Mouse (Mus musculus) v-Abl transformed pro-B cells (cell line): ENCODE data around the gene Myo9a.

ENCODE experiments used
- in situ Hi-C, 2 experiments: fragments of 400-800 bp; cut with MboI; formaldehyde crosslinking; loops; one replicate each; pipeline ENCODE4 v1.15.1; 2025; ENCODE audit not compliant: unreplicated experiment in 2 of 2

The Myo9a gene

DNA sequence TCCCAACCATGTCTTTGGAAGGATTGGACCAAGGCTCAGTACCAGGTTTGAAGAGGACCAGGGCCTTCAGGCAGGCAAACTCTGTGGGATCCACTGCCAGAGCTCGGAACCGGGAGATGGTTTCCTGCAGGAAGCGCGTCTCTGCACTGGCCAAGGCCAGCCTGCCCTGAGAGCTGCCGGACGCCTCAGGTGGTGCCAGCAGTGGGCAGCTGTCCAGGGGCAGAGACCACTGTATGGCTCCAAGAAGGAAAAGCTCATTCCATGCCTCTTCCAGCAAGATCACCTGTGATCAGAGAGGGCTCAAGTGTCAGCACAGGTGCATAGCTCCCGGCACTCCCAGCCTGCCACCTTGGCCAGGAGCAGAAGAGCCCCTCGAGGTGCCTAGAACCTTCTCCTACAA lies 196.6 kb downstream of the Myo9a start:
- in situ Hi-C loops, result no loop called here

DNA sequence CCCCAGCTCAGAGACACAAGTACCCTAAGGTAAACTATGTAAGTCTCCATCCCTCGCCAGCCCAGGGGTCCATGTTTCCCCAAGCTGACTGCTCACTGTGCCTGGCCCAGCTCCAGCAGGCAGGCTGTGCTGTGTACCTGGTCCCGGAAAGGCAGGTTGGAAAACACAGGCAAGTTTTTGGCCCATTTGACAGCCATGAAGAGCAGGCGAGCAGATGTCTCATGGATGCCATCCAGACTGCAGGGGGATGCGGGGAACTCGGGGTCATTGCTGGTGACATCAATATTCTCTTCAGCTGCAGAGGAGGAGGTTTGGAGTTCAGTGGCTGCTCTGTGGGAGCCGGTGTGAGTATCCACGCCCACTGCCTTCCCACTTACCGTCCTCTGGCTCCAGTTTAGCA lies 197.5 kb downstream of the Myo9a start:
- in situ Hi-C loops, result no loop called here

DNA sequence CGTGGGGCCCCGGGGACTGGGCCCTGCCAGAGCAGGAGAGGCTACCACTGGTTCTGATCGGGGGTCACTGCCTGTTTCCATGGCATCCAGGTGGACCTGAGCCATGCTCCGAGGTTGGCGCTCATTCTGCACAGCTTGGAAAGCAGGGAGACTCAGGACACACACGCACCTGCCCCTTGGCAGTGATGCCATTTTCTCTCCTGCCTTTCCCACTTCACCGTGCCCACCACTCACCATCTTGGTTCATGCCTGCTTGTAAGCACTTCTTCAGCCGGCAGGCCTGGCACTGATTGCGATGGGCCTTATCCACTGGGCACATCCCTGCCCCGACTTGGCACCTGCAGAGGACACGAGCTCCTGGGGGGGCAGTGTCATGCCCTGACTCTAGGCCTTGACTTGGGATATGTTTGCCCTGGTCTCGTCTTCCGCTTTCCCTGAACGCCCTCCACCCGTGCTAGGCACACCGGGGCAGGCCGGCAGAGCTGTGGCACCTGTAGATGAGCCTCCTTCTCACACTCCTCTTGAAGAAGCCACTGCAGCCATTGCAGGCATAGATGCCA lies 198.1 kb downstream of the Myo9a start:
- in situ Hi-C loops, result no loop called here

DNA sequence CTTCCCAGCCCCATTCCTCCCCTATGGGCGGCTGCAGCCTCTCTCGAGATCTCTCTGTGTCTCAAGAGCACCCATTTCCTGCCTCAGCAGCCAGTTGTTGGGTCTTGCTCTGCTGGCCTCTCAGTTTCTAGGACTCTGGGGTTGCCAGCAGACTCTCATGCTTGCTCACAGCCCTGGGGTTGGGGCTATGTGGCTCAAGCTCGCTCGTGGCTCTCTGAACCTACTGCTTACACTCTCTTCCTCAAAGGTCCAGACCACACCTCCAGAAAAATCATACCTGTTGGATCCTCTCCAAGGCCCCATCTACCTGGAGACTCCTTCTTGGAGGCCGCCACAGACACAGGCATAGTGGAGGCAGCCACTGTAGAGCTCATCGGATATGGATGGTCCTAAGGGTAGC lies 198.8 kb downstream of the Myo9a start:
- in situ Hi-C loops, result no loop called here

DNA sequence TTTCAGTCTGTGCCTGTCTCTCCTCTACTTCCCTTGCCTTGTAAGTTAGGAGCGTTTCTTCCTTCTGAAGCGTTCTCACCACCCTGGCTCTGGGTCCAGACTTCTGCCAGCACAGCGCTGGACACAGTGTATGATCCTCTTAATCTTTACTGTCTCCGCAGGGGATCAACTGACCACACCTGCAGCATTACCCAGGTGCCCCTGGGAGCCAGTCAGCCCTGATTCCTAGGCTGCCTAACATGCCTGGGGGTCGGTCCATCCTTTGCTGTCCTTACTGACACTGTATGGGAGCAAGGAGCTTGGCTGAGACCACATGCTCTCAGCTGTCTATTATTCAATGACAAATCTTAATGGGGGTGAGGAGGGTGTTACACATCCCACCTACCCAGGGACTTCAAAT lies 199.3 kb downstream of the Myo9a start:
- in situ Hi-C loops, result loop anchor here (25.0 kb wide), 4 partner anchors 363 to 1962 kb away; partner anchors contain the start of genes Celf6 (in 1 of the 2) and Rplp1 (in 1 of the 2)

DNA sequence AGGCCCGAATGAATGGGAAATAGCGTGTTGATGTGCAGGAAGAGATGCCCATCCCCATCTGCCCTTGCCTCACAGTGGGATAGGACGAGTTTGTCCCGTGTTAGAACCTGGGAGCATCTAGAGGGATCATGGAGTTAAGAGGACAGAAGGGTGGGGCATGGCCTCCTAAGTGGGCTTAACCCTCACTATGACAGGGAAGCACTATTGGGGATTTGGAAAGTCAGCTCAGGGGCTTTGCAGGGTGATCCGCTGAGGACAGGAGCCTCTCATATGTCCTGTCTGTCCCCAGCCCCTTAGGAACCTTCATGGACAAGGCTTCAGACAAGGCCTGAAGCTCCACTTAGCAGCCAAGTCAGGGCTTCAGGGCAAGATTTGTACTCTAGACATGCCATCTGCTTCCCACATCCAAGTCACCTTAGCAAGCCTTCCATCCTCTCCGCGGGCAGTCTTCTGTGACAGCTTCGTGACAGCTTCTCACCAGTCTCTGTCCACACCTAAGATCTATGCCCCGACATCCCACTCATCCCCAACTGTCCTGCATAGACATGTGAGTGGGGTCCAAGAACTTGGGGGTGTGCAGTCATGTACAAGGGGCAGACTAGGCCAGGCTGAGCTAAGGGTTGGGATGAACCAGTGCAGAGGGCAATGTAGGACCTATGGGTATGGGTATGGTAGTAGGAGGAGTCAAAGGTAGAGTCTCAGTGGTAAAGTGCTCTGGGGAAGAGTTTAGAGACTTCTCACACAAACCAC lies 200.5 kb downstream of the Myo9a start:
- in situ Hi-C loops, result loop anchor here (25.0 kb wide), 4 partner anchors 364 to 1961 kb away; partner anchors contain the start of genes Celf6 (in 1 of the 2) and Rplp1 (in 1 of the 2)

DNA sequence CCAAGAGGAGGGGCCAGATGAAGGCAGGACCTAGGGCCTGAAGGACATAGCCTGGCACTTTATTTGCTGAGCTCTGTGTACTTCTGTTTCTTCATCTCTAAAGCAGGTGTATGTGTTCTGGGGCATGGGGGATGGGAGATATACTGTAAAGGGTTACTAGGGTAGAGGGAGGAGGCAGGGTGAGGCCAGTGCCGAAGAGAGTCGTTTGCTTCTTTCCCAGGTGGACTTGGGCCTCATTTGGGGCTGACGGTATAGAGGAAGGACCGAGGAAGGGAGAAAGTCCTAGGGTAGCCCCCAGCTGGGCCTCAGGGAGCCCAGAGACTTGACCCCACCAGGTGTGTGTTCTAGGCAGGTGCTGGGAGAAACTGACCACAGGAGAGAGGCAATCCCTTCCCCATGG lies 201.2 kb downstream of the Myo9a start:
- in situ Hi-C loops, result loop anchor here (25.0 kb wide), 4 partner anchors 365 to 1960 kb away; partner anchors contain the start of genes Celf6 (in 1 of the 2) and Rplp1 (in 1 of the 2)

DNA sequence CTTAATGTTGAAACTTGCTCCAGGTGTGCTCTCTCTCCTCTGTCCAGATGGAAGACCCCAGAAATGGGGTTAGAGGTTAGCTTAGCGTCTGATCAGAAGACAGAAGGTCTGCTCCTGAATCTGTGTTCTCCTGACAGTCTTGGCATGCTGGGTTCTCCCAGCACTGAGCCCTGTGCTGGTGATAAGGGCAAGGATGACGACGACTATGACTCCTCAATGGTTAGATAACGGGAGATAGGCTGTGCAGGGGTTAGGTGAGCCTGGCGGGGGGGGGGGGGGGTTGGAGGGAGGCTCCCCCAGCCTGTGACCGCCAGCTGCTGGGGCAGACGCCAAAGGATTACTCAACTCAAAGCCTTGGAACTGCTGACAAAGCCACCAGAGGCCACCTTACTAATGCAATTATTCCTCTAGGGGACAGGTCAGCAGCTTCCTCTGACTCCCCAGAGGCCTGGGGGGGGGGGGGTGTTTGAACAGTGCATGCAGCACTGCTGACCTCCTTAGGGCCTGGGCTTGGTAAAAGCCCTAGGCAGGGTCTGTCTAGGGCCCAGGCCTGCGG lies 201.9 kb downstream of the Myo9a start:
- in situ Hi-C loops, result loop anchor here (25.0 kb wide), 4 partner anchors 365 to 1960 kb away; partner anchors contain the start of genes Celf6 (in 1 of the 2) and Rplp1 (in 1 of the 2)

DNA sequence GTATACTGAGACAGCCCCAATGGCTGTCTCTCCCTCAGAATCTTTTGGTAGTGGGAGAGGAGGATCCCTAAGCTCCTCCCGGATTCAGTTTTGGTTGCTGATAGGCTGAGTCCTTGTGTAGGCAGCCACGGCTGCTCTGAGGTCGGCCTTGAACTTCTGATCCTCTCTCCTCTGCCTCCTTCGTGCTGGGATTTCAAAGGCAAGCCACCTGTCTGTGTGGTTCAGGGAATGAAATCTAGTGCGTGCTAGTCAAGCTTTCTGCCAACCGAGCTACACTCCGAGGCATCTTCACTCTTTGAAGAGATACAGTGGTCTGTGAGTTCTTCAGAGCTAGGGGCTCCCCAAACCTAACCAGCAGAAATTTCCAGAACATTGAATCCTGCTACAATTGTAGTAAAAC lies 202.9 kb downstream of the Myo9a start:
- in situ Hi-C loops, result loop anchor here (25.0 kb wide), 4 partner anchors 366 to 1959 kb away; partner anchors contain the start of genes Celf6 (in 1 of the 2) and Rplp1 (in 1 of the 2)

DNA sequence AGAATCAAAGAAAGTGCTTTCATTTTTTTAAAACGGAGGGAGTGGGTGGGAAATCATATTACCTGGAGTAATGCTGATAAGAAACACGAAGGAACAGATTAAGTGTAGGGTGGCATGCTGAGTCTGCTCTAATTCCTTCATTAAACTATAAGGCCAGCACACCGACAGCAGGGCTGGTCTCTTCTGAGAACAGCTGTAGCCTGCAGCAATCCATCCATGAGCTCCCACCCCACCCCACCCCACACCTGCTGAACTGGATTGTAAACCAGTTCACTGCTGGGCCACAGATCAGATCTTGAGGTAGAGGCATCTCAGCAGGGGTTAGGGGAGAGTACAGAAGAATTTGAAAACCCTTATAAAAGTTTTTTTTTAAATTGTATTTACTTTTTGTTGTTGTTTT lies 204.5 kb downstream of the Myo9a start:
- in situ Hi-C loops, result loop anchor here (5.0 to 25.0 kb wide), 5 partner anchors 233 to 1957 kb away; partner anchors contain the start of genes Celf6 (in 1 of the 2) and Rplp1 (in 1 of the 2)

DNA sequence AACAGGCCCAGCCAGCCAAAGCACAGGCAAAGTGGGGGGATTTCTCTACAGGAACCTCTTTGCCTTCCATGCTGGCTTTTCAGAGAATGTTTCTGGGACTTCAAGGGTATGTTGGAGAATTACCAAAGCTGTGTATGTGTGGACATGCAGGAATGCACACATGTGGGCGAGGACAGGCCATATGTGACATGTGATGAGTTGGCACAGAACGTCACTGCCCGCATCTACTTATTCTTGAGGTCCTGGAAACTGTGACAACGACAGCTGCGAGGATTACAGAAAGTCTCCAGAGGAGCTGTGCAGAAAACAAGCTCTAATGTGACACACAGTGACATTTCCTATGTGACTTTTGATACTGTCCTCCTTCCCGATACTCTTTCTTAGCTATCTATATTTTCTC lies 205.0 kb downstream of the Myo9a start:
- in situ Hi-C loops, result loop anchor here (5.0 to 25.0 kb wide), 5 partner anchors 233 to 1957 kb away; partner anchors contain the start of genes Celf6 (in 1 of the 2) and Rplp1 (in 1 of the 2)

DNA sequence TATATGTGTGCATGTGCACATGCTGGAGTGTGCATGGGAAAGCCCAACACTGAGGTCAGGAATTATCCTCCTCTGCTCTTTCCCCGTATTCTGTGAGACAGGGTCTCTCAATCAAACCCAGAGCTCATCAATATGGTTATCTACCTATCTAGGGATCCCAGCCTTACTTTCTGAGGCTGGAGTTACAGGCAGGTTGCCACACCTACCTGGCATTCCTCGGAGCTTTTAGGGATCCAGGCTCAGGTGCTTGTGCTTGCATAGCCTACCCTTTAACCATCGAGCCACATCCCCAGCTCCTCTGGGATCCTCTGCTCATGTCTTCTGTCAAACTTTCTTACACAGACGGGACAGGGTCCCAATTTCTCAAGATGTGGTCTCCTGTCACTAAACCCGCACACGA lies 205.8 kb downstream of the Myo9a start:
- in situ Hi-C loops, result loop anchor here (5.0 to 25.0 kb wide), 5 partner anchors 234 to 1956 kb away; partner anchors contain the start of genes Celf6 (in 1 of the 2) and Rplp1 (in 1 of the 2)

DNA sequence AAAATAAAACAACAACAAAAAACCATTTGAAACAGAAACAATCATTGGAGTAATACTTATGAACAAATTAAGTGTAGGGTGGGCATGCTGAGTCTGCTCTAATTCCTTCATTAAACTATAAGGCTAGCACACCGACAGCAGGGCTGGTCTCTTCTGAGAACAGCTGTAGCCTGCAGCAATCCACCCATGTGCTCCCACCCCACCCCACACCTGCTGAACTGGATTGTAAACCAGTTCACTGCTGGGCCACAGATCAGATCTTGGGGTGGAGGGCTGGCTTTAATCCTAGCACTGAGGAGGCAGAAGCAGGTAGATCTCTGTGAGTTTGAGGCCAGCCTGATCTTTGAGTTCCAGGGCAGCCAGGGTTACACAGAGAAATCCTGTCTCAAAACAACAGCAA lies 207.4 kb downstream of the Myo9a start:
- in situ Hi-C loops, result loop anchor here (5.0 to 25.0 kb wide), 5 partner anchors 236 to 1954 kb away; partner anchors contain the start of genes Celf6 (in 1 of the 2) and Rplp1 (in 1 of the 2)

DNA sequence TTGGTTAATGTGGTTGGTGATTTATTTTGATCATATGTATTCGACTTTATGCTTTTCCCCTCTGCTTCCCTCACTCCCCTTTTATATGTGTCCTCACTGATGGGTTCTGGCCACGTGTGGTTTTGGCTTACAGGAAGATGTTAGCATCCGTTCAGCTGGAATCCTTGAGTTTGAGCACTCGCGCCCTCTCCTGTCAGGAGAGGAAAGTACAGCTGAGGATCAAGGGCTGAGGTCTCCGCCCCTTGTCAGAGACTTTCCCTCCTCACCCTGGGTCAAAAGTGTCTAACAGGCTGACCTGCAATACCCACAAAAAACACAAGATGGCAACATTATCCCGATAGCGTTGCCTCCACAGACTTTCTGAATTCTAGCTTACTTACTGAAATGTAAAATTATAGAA lies 208.6 kb downstream of the Myo9a start:
- in situ Hi-C loops, result loop anchor here (5.0 to 25.0 kb wide), 5 partner anchors 237 to 1953 kb away; partner anchors contain the start of genes Celf6 (in 1 of the 2) and Rplp1 (in 1 of the 2)

DNA sequence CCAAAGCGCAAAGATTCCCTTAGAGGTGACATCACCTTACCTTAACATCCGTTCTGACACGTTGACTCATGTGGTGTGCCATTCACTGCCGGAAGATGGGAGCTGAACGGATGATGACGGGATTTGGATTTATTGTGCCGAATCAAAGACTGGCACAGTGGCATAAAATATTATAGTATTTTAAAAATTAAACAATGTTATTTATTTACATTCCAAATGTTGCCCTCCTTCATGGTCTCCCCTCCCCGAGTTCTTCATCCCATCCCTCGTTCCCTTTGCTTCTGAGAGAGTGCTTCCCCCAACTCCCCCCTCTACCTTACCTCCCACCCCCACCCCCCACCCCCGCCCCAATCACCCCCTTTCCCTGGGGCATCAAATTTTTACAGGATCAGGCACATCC lies 209.9 kb downstream of the Myo9a start, which contains the start of gene Nr2e3:
Gene Nr2e3 (minus strand): TSS at position 101 of the 400 bp plus-strand sequence.
- in situ Hi-C loops, result loop anchor here (25.0 kb wide), 4 partner anchors 373 to 1952 kb away; partner anchors contain the start of genes Celf6 (in 1 of the 2) and Rplp1 (in 1 of the 2)

DNA sequence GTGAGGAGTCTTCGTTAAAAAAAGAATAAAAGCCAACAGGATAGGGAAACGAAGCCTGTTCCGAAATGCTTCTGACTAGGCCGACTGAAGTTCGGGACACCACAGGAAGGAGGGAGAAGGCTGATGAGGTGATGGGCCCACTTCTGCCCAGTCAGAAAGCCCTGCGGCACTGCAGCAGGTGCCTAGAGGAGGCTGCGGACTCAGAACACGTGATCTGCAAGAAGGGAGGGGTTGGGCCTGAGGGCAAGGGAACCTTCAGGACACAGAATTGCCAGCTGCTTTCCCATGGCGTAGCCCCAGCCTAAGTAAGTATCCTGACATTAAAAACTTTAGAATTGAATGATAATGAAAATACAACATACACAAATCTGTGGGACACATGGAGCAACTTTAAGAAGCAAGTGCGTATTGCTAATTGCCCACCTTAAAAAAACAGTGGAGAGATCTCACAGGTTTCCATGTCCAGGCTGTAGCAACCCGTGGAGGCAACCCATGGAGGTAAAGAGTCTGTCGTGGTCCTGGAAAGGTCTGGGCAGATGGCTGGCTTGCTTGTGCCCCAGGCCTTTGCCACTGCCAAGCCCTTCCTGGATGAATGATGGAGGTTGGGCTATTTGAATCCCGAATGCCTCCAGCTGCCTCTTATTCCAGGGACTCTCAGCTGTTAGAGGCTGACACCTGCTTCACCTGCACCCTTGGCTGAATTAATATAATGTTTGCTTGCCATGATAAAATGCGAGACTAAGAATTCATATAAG lies 210.7 kb downstream of the Myo9a start:
- in situ Hi-C loops, result loop anchor here (25.0 kb wide), 4 partner anchors 374 to 1951 kb away; partner anchors contain the start of genes Celf6 (in 1 of the 2) and Rplp1 (in 1 of the 2)

DNA sequence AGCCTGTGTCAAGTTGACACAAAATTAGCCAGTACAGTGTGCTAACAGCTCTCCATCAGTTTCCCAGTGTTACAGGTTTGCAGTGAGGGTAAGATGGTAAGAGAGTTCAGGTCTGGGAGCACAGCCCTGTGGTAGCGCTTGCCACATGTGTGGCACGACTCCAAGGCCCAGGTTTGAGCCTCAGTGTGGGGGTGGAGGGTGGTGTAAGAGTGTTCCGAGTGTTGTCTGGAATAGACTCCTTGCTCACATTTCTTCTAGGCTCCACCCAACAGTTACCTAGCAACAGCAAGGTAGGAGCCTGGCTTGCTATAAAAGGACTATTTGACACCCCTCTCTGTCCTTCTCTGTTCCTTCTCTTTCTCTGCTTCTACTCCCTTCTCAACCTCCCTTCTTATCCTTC lies 213.7 kb downstream of the Myo9a start:
- in situ Hi-C loops, result loop anchor here (25.0 kb wide), 4 partner anchors 377 to 1948 kb away; partner anchors contain the start of genes Celf6 (in 1 of the 2) and Rplp1 (in 1 of the 2)

DNA sequence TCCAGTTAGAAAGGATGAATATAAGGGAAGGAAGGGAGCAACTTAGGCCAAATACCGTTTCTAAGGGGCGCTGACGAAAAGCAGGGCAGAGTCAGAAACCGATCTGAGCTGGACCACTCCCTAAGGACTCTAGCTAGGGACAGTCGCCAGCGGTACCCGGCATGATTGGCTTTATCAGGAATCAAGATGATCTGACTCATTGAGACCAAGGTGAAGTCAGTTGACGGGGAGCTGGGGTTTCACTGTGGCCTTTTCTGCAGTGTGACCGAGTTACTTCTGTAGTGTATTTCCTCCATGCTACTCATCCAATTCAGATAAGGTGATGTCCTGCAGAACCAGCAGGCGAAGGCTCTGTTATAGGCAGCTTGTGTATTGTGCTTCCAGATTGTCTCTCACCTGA lies 214.3 kb downstream of the Myo9a start:
- in situ Hi-C loops, result loop anchor here (5.0 to 25.0 kb wide), 5 partner anchors 243 to 1947 kb away; partner anchors contain the start of genes Celf6 (in 1 of the 2) and Rplp1 (in 1 of the 2)

DNA sequence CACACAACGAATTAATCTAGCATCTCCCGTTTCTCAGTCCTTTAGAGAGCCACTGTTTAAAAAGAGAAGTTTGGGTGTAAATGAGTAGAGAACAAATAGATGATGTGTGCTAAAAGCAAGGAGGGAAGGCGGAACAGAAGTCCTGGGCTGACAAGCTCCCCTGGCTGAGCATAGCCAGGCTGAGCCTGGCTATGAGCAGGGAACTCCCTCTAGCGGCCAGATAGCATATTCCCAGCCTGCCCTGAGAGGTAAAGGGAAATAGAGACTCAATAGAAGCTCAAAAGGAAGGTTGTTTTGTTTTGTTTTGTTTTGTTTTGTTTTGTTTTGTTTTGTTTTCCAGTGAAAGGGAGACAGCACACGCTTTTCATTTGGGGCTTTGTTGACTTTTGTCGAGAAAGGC lies 218.7 kb downstream of the Myo9a start:
- in situ Hi-C loops, result loop anchor here (5.0 to 25.0 kb wide), 5 partner anchors 247 to 1943 kb away; partner anchors contain the start of genes Celf6 (in 1 of the 2) and Rplp1 (in 1 of the 2)
